Mouse (Mus musculus) liver, embryonic 14.5 days (tissue): ENCODE measurements at regions not wholly inside any gene's neighbourhood (a gene's known extent, or its start where the extent isn't known, plus 50 kb on each side); places are given as distances from the start of the nearest gene placed in this dataset.

ENCODE experiments used
- ATAC-seq: fragments of 200-750 bp; cut with Nextera tagmentation; 2 replicates; pipeline ENCODE4 v1.8.0; 2017; ENCODE audit warnings: moderate number of reproducible peaks, mild to moderate bottlenecking, moderate library complexity; ENCODE audit not compliant: insufficient read depth
- DNase-seq, 3 experiments: peaks; one replicate each; pipeline ENCODE4 v3.0.0-alpha.2; 2012 to 2013; ENCODE audit warnings: low read depth in 3 of 3, low spot score in 3 of 3
- H3K27ac ChIP-seq: fragments of 300-500 bp; sonication (generic); 2 replicates; pipeline ENCODE4 v1.5.1; 2014; ENCODE audit warnings: moderate library complexity, mild to moderate bottlenecking, control low read depth, inconsistent platforms
- H3K27me3 ChIP-seq: fragments of 300-500 bp; sonication (generic); 2 replicates; pipeline ENCODE4 v1.6.1; 2014; ENCODE audit warnings: mild to moderate bottlenecking, low read length, moderate library complexity; ENCODE audit not compliant: control insufficient read depth, insufficient read depth
- H3K36me3 ChIP-seq: fragments of 300-500 bp; sonication (generic); replicated peaks from 2 replicates; pipeline ENCODE4 v1.6.1; 2014; ENCODE audit warnings: low read depth; ENCODE audit not compliant: control insufficient read depth, insufficient read depth
- H3K4me1 ChIP-seq, 2 experiments: fragments of 200-500 bp in 1 of 2; fragments of 300-500 bp in 1 of 2; sonication (generic) in 1 of 2; replicated peaks; 2 replicates each; pipeline ENCODE4 v1.6.1; 2012 to 2014; ENCODE audit warnings: antibody characterized with exemption in 1 of 2, inconsistent platforms in 1 of 2, low read length in 1 of 2; ENCODE audit not compliant: control insufficient read depth in 2 of 2, insufficient read depth in 2 of 2
- H3K4me2 ChIP-seq: fragments of 300-500 bp; sonication (generic); 2 replicates; pipeline ENCODE4 v1.6.1; 2014; ENCODE audit warnings: low read depth, mild to moderate bottlenecking, control low read depth, moderate library complexity
- H3K4me3 ChIP-seq, 2 experiments: fragments of 200-500 bp in 1 of 2; fragments of 300-500 bp in 1 of 2; sonication (generic) in 1 of 2; 2 replicates each; pipeline ENCODE4 v1.5.1; 2012 to 2014; ENCODE audit warnings: low read depth in 2 of 2, low read length in 2 of 2, mild to moderate bottlenecking in 2 of 2, control low read depth in 1 of 2, inconsistent platforms in 1 of 2, moderate library complexity in 1 of 2; ENCODE audit not compliant: insufficient read depth in 1 of 2
- H3K9ac ChIP-seq: fragments of 300-500 bp; sonication (generic); replicated peaks from 2 replicates; pipeline ENCODE4 v1.6.1; 2014; ENCODE audit warnings: mild to moderate bottlenecking, control low read depth, moderate library complexity
- H3K9me3 ChIP-seq: fragments of 300-500 bp; sonication (generic); 2 replicates; pipeline ENCODE4 v1.6.1; 2016; ENCODE audit warnings: low read length, mixed read lengths; ENCODE audit not compliant: control insufficient read depth
- CTCF ChIP-seq: IDR thresholded peaks from 2 replicates; pipeline ENCODE4 v1.5.1; 2016; ENCODE audit warnings: antibody characterized with exemption, low read depth, control low read depth
- EP300 ChIP-seq: IDR thresholded peaks from 2 replicates; pipeline ENCODE4 v1.6.1; 2016; ENCODE audit warnings: antibody characterized with exemption, low read depth
- WGBS: fragments of 180-500 bp; shearing (Covaris S2); extraction: QIAGEN DNeasy Blood & Tissue Kit; methylation state at CpG from one replicate; pipeline ENCODE4 v1.1.7; 2014; ENCODE audit not compliant: insufficient replicate concordance; 5-methylcytosine and 5-hydroxymethylcytosine counted together

- Histone ChIP-seq H3K36me3 (no peaks in the 10 kb centered on the region), H3K9ac (no peak overlapping the region), H3K9me3 (no peaks in the 10 kb centered on the region), H3K27ac (no peak overlapping the region), H3K4me3 (no peak overlapping the region), H3K4me1 (no peaks in the 10 kb centered on the region), H3K27me3 (no peaks in the 10 kb centered on the region), H3K4me2 (no peak overlapping the region)
- 62% methylated on average over 3 of the region's 3 CpGs for WGBS
- no peak for ATAC-seq
- no peak for TF ChIP-seq EP300
- no peak for TF ChIP-seq CTCF
- no peak for DNase-seq
These were observed 111.1 kb downstream of the S1pr1 start for GRCm38 (mm10) chr3:115603803-115604202.

- Histone ChIP-seq H3K36me3 (no peaks in the 10 kb centered on the region), H3K9ac (no peak overlapping the region), H3K4me1 (no peaks in the 10 kb centered on the region), H3K4me2 (no peak overlapping the region), H3K4me3 (no peak overlapping the region), H3K27ac (no peak overlapping the region), H3K27me3 (no peaks in the 10 kb centered on the region), H3K9me3 (no peaks in the 10 kb centered on the region)
- WGBS = 68% methylated on average over 2 of the region's 2 CpGs
- DNase-seq (no peak), ATAC-seq (no peak)
- no peak for TF ChIP-seq CTCF
- TF ChIP-seq EP300 = no peak
These were observed 115.6 kb downstream of the S1pr1 start for GRCm38 (mm10) chr3:115599281-115599680.

- no peaks in the 10 kb centered on the region for H3K36me3 ChIP-seq
- no peaks in the 10 kb centered on the region for H3K27me3 ChIP-seq
- no peaks in the 10 kb centered on the region for H3K4me1 ChIP-seq
- H3K4me2 ChIP-seq = no peak overlapping the region
- no peak overlapping the region for H3K4me3 ChIP-seq
- ATAC-seq = peak; percentile 68; the same call in 1 of the 2 replicates
- DNase-seq = peak; percentile 30 to 41 (median 34)
- WGBS = 9% methylated on average over 6 of the region's 6 CpGs
- TF ChIP-seq EP300 = no peak
- TF ChIP-seq CTCF = peak; percentile 94
- no peaks in the 10 kb centered on the region for H3K9me3 ChIP-seq
- no peak overlapping the region for H3K27ac ChIP-seq
- no peak overlapping the region for H3K9ac ChIP-seq
These were observed 118.3 kb downstream of the S1pr1 start for GRCm38 (mm10) chr3:115596523-115596922.

- H3K27ac ChIP-seq = no peak overlapping the region
- H3K27me3 ChIP-seq = no peaks in the 10 kb centered on the region
- no peaks in the 10 kb centered on the region for H3K9me3 ChIP-seq
- no peaks in the 10 kb centered on the region for H3K36me3 ChIP-seq
- H3K4me1 ChIP-seq = no peaks in the 10 kb centered on the region
- H3K9ac ChIP-seq = no peak overlapping the region
- no peak for TF ChIP-seq EP300
- TF ChIP-seq CTCF = no peak
- no peak for DNase-seq
- 55% methylated on average over 5 of the region's 5 CpGs for WGBS
- no peak overlapping the region for H3K4me3 ChIP-seq
- H3K4me2 ChIP-seq = no peak overlapping the region
- ATAC-seq = no peak
These were observed 124.2 kb downstream of the S1pr1 start for GRCm38 (mm10) chr3:115590716-115591115.

- Histone ChIP-seq H3K9ac (no peak overlapping the region), H3K9me3 (no peaks in the 10 kb centered on the region), H3K4me1 (no peaks in the 10 kb centered on the region), H3K27me3 (no peaks in the 10 kb centered on the region), H3K27ac (no peak overlapping the region), H3K36me3 (no peaks in the 10 kb centered on the region), H3K4me3 (no peak overlapping the region), H3K4me2 (no peak overlapping the region)
- TF ChIP-seq CTCF (no peak), EP300 (no peak)
- DNase-seq (no peak), ATAC-seq (no peak)
- WGBS = 77% methylated on average over 2 of the region's 2 CpGs
These were observed 126.3 kb downstream of the S1pr1 start for GRCm38 (mm10) chr3:115588585-115588984.
